Mouse (Mus musculus): ENCODE data around the gene Card19.

GRCm38 (mm10) chr13:49188219-49188965 is 27.4 kb downstream of the Card19 start:
- TF ChIP-seq CTCF (conservative IDR thresholded peaks at IDR 0.05; ENCODE audit: low read length) = no peak
- TF ChIP-seq NANOG (IDR thresholded peaks at IDR 0.05; ENCODE audit: borderline replicate concordance, low read length) = no peak
- TF ChIP-seq POU5F1 (IDR thresholded peaks at IDR 0.05; ENCODE audit: borderline replicate concordance, low read length) = no peak
